In the genomic region with DNA sequence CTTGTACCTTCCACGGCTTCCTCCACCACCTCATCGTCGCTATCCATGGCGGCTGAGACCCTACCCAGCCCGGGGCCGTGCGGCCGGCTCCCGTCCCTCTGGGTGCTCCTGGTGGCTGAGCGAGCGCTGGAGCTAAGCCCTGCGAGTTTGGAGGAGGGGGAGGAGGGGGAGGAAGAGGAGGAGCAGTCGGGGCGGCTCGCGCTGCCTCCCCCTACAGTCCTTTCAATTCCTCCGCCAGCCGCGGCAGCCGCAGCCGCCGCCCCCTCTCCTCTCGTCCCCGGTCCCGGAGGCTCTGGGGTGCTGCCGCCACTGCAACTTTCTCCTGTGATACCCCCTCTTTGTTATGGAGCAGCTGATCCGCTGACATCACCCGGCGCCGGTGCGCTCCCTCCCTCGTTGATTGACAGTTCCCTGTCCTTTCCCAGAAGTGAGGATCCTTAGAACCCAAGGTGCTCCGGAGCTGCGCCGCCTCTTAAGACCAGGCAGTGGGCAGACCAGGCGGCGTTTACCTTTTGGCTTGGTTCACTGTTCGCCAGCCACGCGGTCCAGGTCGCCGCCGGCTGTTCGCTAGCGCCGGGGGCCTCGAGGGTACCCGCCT, we compare ENCODE assay signal across 8 mouse cellular contexts. TPM values are rescaled to one million over a fixed set of nuclear protein-coding genes. Genes with fewer than 3 reads are reported as not detected.
A peak's percentile ranks its signal among the peaks of the same experiment; 100 is the strongest.
DNase-seq lines count a peak whose midpoint lies in the region; ATAC-seq and TF ChIP-seq lines count a peak whose summit lies in the region.

A gene (minus strand): TSS at position 369 of the 598 bp plus-strand sequence.

- H3K4me1 ChIP-seq in bone marrow macrophage, adult 2 months (ENCODE audit: control insufficient read depth, insufficient read depth, low read length) = peaks cover 30% of the 10 kb centered on the region
- peaks cover 7% of the 10 kb centered on the region for H3K4me1 ChIP-seq in embryonic fibroblast, embryonic 13.5 days (ENCODE audit: control insufficient read depth, insufficient read depth, low read length)
- H3K4me1 ChIP-seq in heart, embryonic 12.5 days (replicated peaks) = peaks cover 19% of the 10 kb centered on the region
- peaks cover 4% of the 10 kb centered on the region; the same call in 1 of the 2 replicates for H3K4me1 ChIP-seq in kidney, postnatal 0 days (replicated peaks; ENCODE audit: insufficient read depth, low read length)
- peaks cover 9% of the 10 kb centered on the region for H3K4me1 ChIP-seq in liver, embryonic 11.5 days (replicated peaks; ENCODE audit: control insufficient read depth, insufficient read depth, low read length)

- H3K27ac ChIP-seq in bone marrow macrophage, adult 2 months (ENCODE audit: insufficient read depth, low read depth, low read length) = peak within 1 kb of the TSS; percentile 62
- peak within 1 kb of the TSS; percentile 66 for H3K27ac ChIP-seq in embryonic fibroblast, embryonic 13.5 days (ENCODE audit: insufficient read depth, low read length)
- peak within 1 kb of the TSS; percentile 98 for H3K27ac ChIP-seq in heart, embryonic 12.5 days (ENCODE audit: poor library complexity, severe bottlenecking)
- peak within 1 kb of the TSS; percentile 95 for H3K27ac ChIP-seq in kidney, postnatal 0 days
- peak within 1 kb of the TSS; percentile 73 for H3K27ac ChIP-seq in liver, embryonic 11.5 days (ENCODE audit: low read depth, low read length)

- H3K9ac ChIP-seq in heart, embryonic 12.5 days = peak within 1 kb of the TSS; percentile 99
- H3K9ac ChIP-seq in kidney, postnatal 0 days (ENCODE audit: low read depth, low read length) = peak within 1 kb of the TSS; percentile 93
- H3K9ac ChIP-seq in liver, embryonic 11.5 days (ENCODE audit: low read depth, low read length) = peak within 1 kb of the TSS; percentile 82

- peak; percentile 84 for ATAC-seq in heart, embryonic 12.5 days (ENCODE audit: insufficient number of reproducible peaks, low FRiP score)
- ATAC-seq in kidney, postnatal 0 days (replicated peaks; ENCODE audit: low FRiP score, low read depth) = peak; percentile 81
- peak; percentile 79 for ATAC-seq in liver, embryonic 11.5 days (replicated peaks; ENCODE audit: low FRiP score)

- TF ChIP-seq POLR2A in bone marrow macrophage, adult 2 months (IDR thresholded peaks at IDR 0.05; ENCODE audit: borderline replicate concordance, low read depth, low read length) = no peak
- peak; percentile 86 for TF ChIP-seq POLR2A in embryonic fibroblast, embryonic 13.5 days (IDR thresholded peaks at IDR 0.05; ENCODE audit: low read depth, low read length)

- H3K9me3 ChIP-seq in heart, embryonic 12.5 days (replicated peaks) = no peaks in the 10 kb centered on the region
- H3K9me3 ChIP-seq in kidney, postnatal 0 days (replicated peaks; ENCODE audit: low read length) = no peaks in the 10 kb centered on the region
- no peaks in the 10 kb centered on the region for H3K9me3 ChIP-seq in liver, embryonic 11.5 days (ENCODE audit: control insufficient read depth, low read length)

- TF ChIP-seq CTCF in bone marrow macrophage, adult 2 months (IDR thresholded peaks at IDR 0.05; ENCODE audit: low read depth, low read length) = no peak
- no peak for TF ChIP-seq CTCF in embryonic fibroblast, embryonic 13.5 days (IDR thresholded peaks at IDR 0.05; ENCODE audit: borderline replicate concordance, insufficient read depth, low read length)
- 0 out of 2 replicates have a peak, but pooled peaks have one; percentile 33 for TF ChIP-seq CTCF in kidney, postnatal 0 days (IDR thresholded peaks at IDR 0.05; ENCODE audit: low read depth)

- peak within 1 kb of the TSS; percentile 72 for H3K4me3 ChIP-seq in bone marrow macrophage, adult 2 months (ENCODE audit: insufficient read depth, low read length)
- peak within 1 kb of the TSS; percentile 86 for H3K4me3 ChIP-seq in embryonic fibroblast, embryonic 13.5 days (ENCODE audit: insufficient read depth, low read length)
- peak within 1 kb of the TSS; percentile 96 for H3K4me3 ChIP-seq in heart, embryonic 12.5 days
- peak within 1 kb of the TSS; percentile 82 for H3K4me3 ChIP-seq in kidney, postnatal 0 days (replicated peaks; ENCODE audit: low read depth, low read length)
- peak within 1 kb of the TSS; percentile 78 for H3K4me3 ChIP-seq in liver, embryonic 11.5 days (ENCODE audit: low read depth, low read length)

- WGBS in heart, embryonic 12.5 days = 1% methylated on average over 45 of the region's 48 CpGs
- WGBS in kidney, postnatal 0 days = under 1% methylated on average over 47 of the region's 48 CpGs
- WGBS in liver, embryonic 11.5 days = under 1% methylated on average over 47 of the region's 48 CpGs

- peak within 1 kb of the TSS; percentile 100 for H3K4me2 ChIP-seq in heart, embryonic 12.5 days
- peak within 1 kb of the TSS; percentile 93 for H3K4me2 ChIP-seq in kidney, postnatal 0 days (ENCODE audit: low read length)
- H3K4me2 ChIP-seq in liver, embryonic 11.5 days = peak within 1 kb of the TSS; percentile 100

- peak; percentile 69 to 71 for DNase-seq in B cell, adult 2 months
- DNase-seq in kidney, postnatal 0 days (ENCODE audit: low spot score) = peak; percentile 90
- peak; percentile 86 for DNase-seq in liver, embryonic 11.5 days (ENCODE audit: low spot score)
- peak; percentile 84 for DNase-seq in naive thymus-derived CD4-positive, alpha-beta T cell, adult 2 months (ENCODE audit: low read depth)
- DNase-seq in splenic B cell, adult 2 months (ENCODE audit: low read depth, low spot score) = peak; percentile 73

- H3K27me3 ChIP-seq in heart, embryonic 12.5 days (replicated peaks) = no peaks in the 10 kb centered on the region
- H3K27me3 ChIP-seq in kidney, postnatal 0 days (ENCODE audit: insufficient read depth, low read length) = no peaks in the 10 kb centered on the region
- H3K27me3 ChIP-seq in liver, embryonic 11.5 days (replicated peaks; ENCODE audit: control insufficient read depth, insufficient read depth, low read length) = no peaks in the 10 kb centered on the region
- H3K27me3 ChIP-seq in splenic B cell, adult 2 months (ENCODE audit: control insufficient read depth, insufficient read depth, low read length, poor library complexity, severe bottlenecking) = no peaks in the 10 kb centered on the region

- H3K36me3 ChIP-seq in heart, embryonic 12.5 days = peaks cover 9% of the 10 kb centered on the region
- H3K36me3 ChIP-seq in kidney, postnatal 0 days (ENCODE audit: insufficient read depth, low read length) = no peaks in the 10 kb centered on the region
- no peaks in the 10 kb centered on the region for H3K36me3 ChIP-seq in liver, embryonic 11.5 days (ENCODE audit: control insufficient read depth, insufficient read depth, low read length)
- H3K36me3 ChIP-seq in splenic B cell, adult 2 months (ENCODE audit: control insufficient read depth, insufficient read depth, low read length, poor library complexity, severe bottlenecking) = no peaks in the 10 kb centered on the region

RNA-seq across cellular contexts. Expression of the gene that starts here (rescaled TPM):
- 26.2 and 28.6 TPM in 2 replicates for polyA plus RNA-seq in bone marrow macrophage, adult 2 months (2012; ENCODE audit: insufficient read depth, insufficient read length, missing spikeins)
- 46.0 and 54.3 TPM in 2 replicates for polyA plus RNA-seq in embryonic fibroblast, embryonic 13.5 days (2011; ENCODE audit: insufficient read length, low read depth, missing spikeins)
- 3.6 and 4.1 TPM in 2 replicates for polyA plus RNA-seq in heart, embryonic 12.5 days (2016; fragmentation: Nextera tagmentation; extraction: Ambion mirVana)
- polyA plus RNA-seq in kidney, postnatal 0 days (2015; fragmentation: Nextera tagmentation; extraction: Ambion mirVana) = 2.0 and 2.4 TPM in 2 replicates
- polyA plus RNA-seq in liver, embryonic 11.5 days (2014; fragmentation: Nextera tagmentation; extraction: Ambion mirVana) = 2.3 and 2.4 TPM in 2 replicates

Comparison
In these comparisons a context has a peak if more than half of its experiments do, and no peak if none do; other contexts are left out.
1. Peak in every context shown above with its lines: DNase-seq, ATAC-seq, H3K4me3 ChIP-seq and H3K27ac ChIP-seq.